Mouse (Mus musculus) myocyte (in vitro differentiated cells): Measurements from ENCODE around the gene Ccl9. TPM values are rescaled to one million over a fixed set of nuclear protein-coding genes. Genes with fewer than 3 reads are reported as not detected.
A peak's percentile ranks its signal among the peaks of the same experiment; 100 is the strongest.

Source experiments
- H3K27me3 ChIP-seq: one replicate; pipeline ENCODE4 v1.6.1; 2011; ENCODE audit not compliant: control insufficient read depth, insufficient read depth, insufficient read length
- H3K36me3 ChIP-seq: one replicate; pipeline ENCODE4 v1.6.1; 2011; ENCODE audit not compliant: control insufficient read depth, insufficient read depth
- H3K4me2 ChIP-seq: one replicate; pipeline ENCODE4 v1.6.1; 2011; ENCODE audit warnings: low read depth, control low read depth
- H3K4me3 ChIP-seq: one replicate; pipeline ENCODE4 v1.5.1; 2011; ENCODE audit warnings: mild to moderate bottlenecking, control low read depth, moderate library complexity
- H3K79me2 ChIP-seq: one replicate; pipeline ENCODE4 v1.6.1; 2011; ENCODE audit not compliant: control insufficient read depth, insufficient read depth
- H3ac ChIP-seq: one replicate; pipeline ENCODE4 v1.6.1; 2011; ENCODE audit not compliant: control insufficient read depth, insufficient read length
- CEBPB ChIP-seq: IDR thresholded peaks from 2 replicates; pipeline ENCODE4 v1.6.1; 2011; ENCODE audit warnings: mild to moderate bottlenecking, moderate library complexity; ENCODE audit not compliant: poor library complexity, insufficient read depth, severe bottlenecking
- E2F4 ChIP-seq: IDR thresholded peaks from one replicate; pipeline ENCODE4 v1.6.1; 2011; ENCODE audit warnings: mild to moderate bottlenecking, control low read depth, moderate library complexity; ENCODE audit not compliant: insufficient read depth
- MAX ChIP-seq: IDR thresholded peaks from one replicate; pipeline ENCODE4 v1.6.1; 2011; ENCODE audit warnings: low read depth, mild to moderate bottlenecking, control low read depth
- MYOD1 ChIP-seq, 3 experiments: IDR thresholded peaks; one replicate each; pipeline ENCODE4 v1.6.1; 2011; ENCODE audit warnings: control low read depth in 2 of 3, low read depth in 2 of 3, mild to moderate bottlenecking in 2 of 3, moderate library complexity in 1 of 3; ENCODE audit not compliant: insufficient read length in 2 of 3, control insufficient read depth in 1 of 3
- MYOG ChIP-seq, 3 experiments: IDR thresholded peaks; one replicate each; pipeline ENCODE4 v1.6.1; 2011; ENCODE audit warnings: control low read depth in 2 of 3, low read depth in 2 of 3, mild to moderate bottlenecking in 2 of 3; ENCODE audit not compliant: insufficient read length in 2 of 3, control insufficient read depth in 1 of 3, insufficient read depth in 1 of 3
- POLR2A ChIP-seq: IDR thresholded peaks from one replicate; pipeline ENCODE4 v1.6.1; 2011; ENCODE audit warnings: low read depth, mild to moderate bottlenecking, control low read depth, moderate library complexity; ENCODE audit not compliant: insufficient read length
- POLR2AphosphoS2 ChIP-seq: IDR thresholded peaks from one replicate; pipeline ENCODE4 v1.6.1; 2011; ENCODE audit warnings: low read depth, control low read depth; ENCODE audit not compliant: insufficient read length
- REST ChIP-seq: IDR thresholded peaks from one replicate; pipeline ENCODE4 v1.6.1; 2011; ENCODE audit warnings: mild to moderate bottlenecking, control low read depth, moderate library complexity; ENCODE audit not compliant: insufficient read depth, insufficient read length
- SRF ChIP-seq: IDR thresholded peaks from one replicate; pipeline ENCODE4 v1.6.1; 2011; ENCODE audit warnings: low read depth; ENCODE audit not compliant: control insufficient read depth, insufficient read length
- TCF12 ChIP-seq: IDR thresholded peaks from one replicate; pipeline ENCODE4 v1.6.1; 2011; ENCODE audit warnings: mild to moderate bottlenecking, control low read depth; ENCODE audit not compliant: poor library complexity, insufficient read depth, severe bottlenecking
- TCF3 ChIP-seq: IDR thresholded peaks from one replicate; pipeline ENCODE4 v1.6.1; 2011; ENCODE audit warnings: low read depth, control low read depth; ENCODE audit not compliant: insufficient read length
- USF1 ChIP-seq: IDR thresholded peaks from one replicate; pipeline ENCODE4 v1.6.1; 2011; ENCODE audit warnings: low read depth, mild to moderate bottlenecking, control low read depth, moderate library complexity
- polyA plus RNA-seq: library from polyadenylated mRNA; unstranded; fragments of >200 nt; fragmentation: generic; extraction: Trizol; gene quantifications from one replicate; pipeline ENCODE4 v1.2.1, GENCODE M21; 2012; ENCODE audit warnings: missing spikeins

Ccl9 gene
- polyA plus RNA-seq, 1 experiment, result 8.2 TPM

- no peaks in the 10 kb centered on the region for H3K36me3 ChIP-seq
- no peak within 1 kb of the TSS for H3K4me2 ChIP-seq
- H3K27me3 ChIP-seq, result no peaks in the 10 kb centered on the region
- no peak for TF ChIP-seq REST
- TF ChIP-seq E2F4, result no peak
- no peak for TF ChIP-seq MAX
- no peak for TF ChIP-seq POLR2A
- TF ChIP-seq MYOG (IDR thresholded peaks at IDR 0.05; ENCODE audit: control insufficient read depth in 1 of 3, insufficient read depth in 1 of 3, insufficient read length in 2 of 3, low read depth in 2 of 3), result no peak
- no peak for TF ChIP-seq SRF
- TF ChIP-seq POLR2AphosphoS2, result no peak
- no peak for TF ChIP-seq TCF12
- no peak for TF ChIP-seq MYOD1 (IDR thresholded peaks at IDR 0.05; ENCODE audit: control insufficient read depth in 1 of 3, insufficient read length in 2 of 3, low read depth in 2 of 3)
- no peak within 1 kb of the TSS for H3K4me3 ChIP-seq
- no peaks in the 10 kb centered on the region for H3K79me2 ChIP-seq
- no peak within 1 kb of the TSS for H3ac ChIP-seq
These were observed 14.4 kb upstream of the Ccl9 start, which contains the start of gene Ccl6 for GRCm38 (mm10) chr11:83592853-83593252. TSS of gene Ccl6 (minus strand) at chr11:83593087.

- Histone ChIP-seq H3K79me2 (no peaks in the 10 kb centered on the region), H3K36me3 (no peaks in the 10 kb centered on the region), H3ac (no peak overlapping the region), H3K27me3 (no peaks in the 10 kb centered on the region), H3K4me2 (no peak overlapping the region), H3K4me3 (no peak overlapping the region)
- TF ChIP-seq E2F4, result no peak
- no peak for TF ChIP-seq USF1
- no peak for TF ChIP-seq CEBPB
- no peak for TF ChIP-seq TCF12
- TF ChIP-seq TCF3, result no peak
- TF ChIP-seq POLR2A, result no peak
- TF ChIP-seq POLR2AphosphoS2, result no peak
- no peak for TF ChIP-seq MYOD1 (IDR thresholded peaks at IDR 0.05; ENCODE audit: control insufficient read depth in 1 of 3, insufficient read length in 2 of 3, low read depth in 2 of 3)
- TF ChIP-seq MYOG (IDR thresholded peaks at IDR 0.05; ENCODE audit: control insufficient read depth in 1 of 3, insufficient read depth in 1 of 3, insufficient read length in 2 of 3, low read depth in 2 of 3), result no peak
- TF ChIP-seq REST, result no peak
- no peak for TF ChIP-seq SRF
- no peak for TF ChIP-seq MAX
These were observed 5.8 kb upstream of the Ccl9 start for GRCm38 (mm10) chr11:83584232-83584631.

- H3K27me3 ChIP-seq, result no peaks in the 10 kb centered on the region
- H3K36me3 ChIP-seq, result no peaks in the 10 kb centered on the region
- no peak overlapping the region for H3K4me3 ChIP-seq
- H3K4me2 ChIP-seq, result peak overlapping the region; percentile 46
- TF ChIP-seq POLR2A (no peak), MAX (no peak), MYOD1 (IDR thresholded peaks at IDR 0.05; ENCODE audit: control insufficient read depth in 1 of 3, insufficient read length in 2 of 3, low read depth in 2 of 3) (no peak), MYOG (IDR thresholded peaks at IDR 0.05; ENCODE audit: control insufficient read depth in 1 of 3, insufficient read depth in 1 of 3, insufficient read length in 2 of 3, low read depth in 2 of 3) (no peak), TCF3 (no peak), TCF12 (no peak), E2F4 (no peak), CEBPB (peak; percentile 77)
- no peaks in the 10 kb centered on the region for H3K79me2 ChIP-seq
- H3ac ChIP-seq, result no peak overlapping the region
These were observed 5.0 kb upstream of the Ccl9 start for GRCm38 (mm10) chr11:83583450-83583754.

- Histone ChIP-seq H3K36me3 (no peaks in the 10 kb centered on the region), H3K27me3 (no peaks in the 10 kb centered on the region), H3K79me2 (no peaks in the 10 kb centered on the region), H3ac (no peak overlapping the region), H3K4me3 (no peak overlapping the region), H3K4me2 (peak overlapping the region; percentile 57)
- TF ChIP-seq MYOD1 (IDR thresholded peaks at IDR 0.05; ENCODE audit: control insufficient read depth in 1 of 3, insufficient read length in 2 of 3, low read depth in 2 of 3), result peak; percentile 21 to 74 (median 40)
- peak in 1 of 3 experiments; percentile 52 for TF ChIP-seq MYOG (IDR thresholded peaks at IDR 0.05; ENCODE audit: control insufficient read depth in 1 of 3, insufficient read depth in 1 of 3, insufficient read length in 2 of 3, low read depth in 2 of 3)
- TF ChIP-seq E2F4, result no peak
These were observed 4.4 kb upstream of the Ccl9 start for GRCm38 (mm10) chr11:83582626-83583449.
